Mouse (Mus musculus) kidney, embryonic 16.5 days (tissue): ENCODE measurements around the gene Prkrip1. TPM values are rescaled to one million over a fixed set of nuclear protein-coding genes. Genes with fewer than 3 reads are reported as not detected.

Source experiments
- ATAC-seq: fragments of 200-750 bp; cut with Nextera tagmentation; 2 replicates; pipeline ENCODE4 v1.8.0; 2017; ENCODE audit warnings: moderate TSS enrichment; ENCODE audit not compliant: low FRiP score, low TSS enrichment
- H3K27ac ChIP-seq: fragments of 300-500 bp; sonication (generic); 2 replicates; pipeline ENCODE4 v1.5.1; 2014; ENCODE audit warnings: low read length
- H3K27me3 ChIP-seq: fragments of 300-500 bp; sonication (generic); 2 replicates; pipeline ENCODE4 v1.6.1; 2014; ENCODE audit warnings: low read length, control low read depth, mixed read lengths; ENCODE audit not compliant: insufficient read depth
- H3K36me3 ChIP-seq: fragments of 300-500 bp; sonication (generic); 2 replicates; pipeline ENCODE4 v1.6.1; 2014; ENCODE audit warnings: low read length, control low read depth, mixed read lengths; ENCODE audit not compliant: insufficient read depth
- H3K4me1 ChIP-seq: fragments of 300-500 bp; sonication (generic); 2 replicates; pipeline ENCODE4 v1.6.1; 2014; ENCODE audit warnings: low read length, control low read depth, mixed read lengths; ENCODE audit not compliant: insufficient read depth
- H3K4me2 ChIP-seq: fragments of 300-500 bp; sonication (generic); replicated peaks from 2 replicates; pipeline ENCODE4 v1.6.1; 2014; ENCODE audit warnings: low read depth, low read length
- H3K4me3 ChIP-seq: fragments of 300-500 bp; sonication (generic); 2 replicates; pipeline ENCODE4 v1.5.1; 2014; ENCODE audit warnings: mild to moderate bottlenecking, low read length
- H3K9ac ChIP-seq: fragments of 300-500 bp; sonication (generic); replicated peaks from 2 replicates; pipeline ENCODE4 v1.6.1; 2014; ENCODE audit warnings: low read length
- H3K9me3 ChIP-seq: fragments of 300-500 bp; sonication (generic); 2 replicates; pipeline ENCODE4 v1.6.1; 2016; ENCODE audit warnings: low read length, control low read depth
- WGBS: fragments of 180-500 bp; shearing (Covaris S2); extraction: QIAGEN DNeasy Blood & Tissue Kit; methylation state at CpG from one replicate; pipeline ENCODE4 v1.1.7; 2014; 5-methylcytosine and 5-hydroxymethylcytosine counted together
- polyA plus RNA-seq: library from polyadenylated mRNA; unstranded; fragments of >200 nt; fragmentation: Nextera tagmentation; extraction: Ambion mirVana; gene quantifications from 2 replicates; pipeline ENCODE4 v1.2.1, GENCODE M21; 2015

The Prkrip1 gene
- polyA plus RNA-seq = 47.1 and 52.0 TPM in 2 replicates

DNA sequence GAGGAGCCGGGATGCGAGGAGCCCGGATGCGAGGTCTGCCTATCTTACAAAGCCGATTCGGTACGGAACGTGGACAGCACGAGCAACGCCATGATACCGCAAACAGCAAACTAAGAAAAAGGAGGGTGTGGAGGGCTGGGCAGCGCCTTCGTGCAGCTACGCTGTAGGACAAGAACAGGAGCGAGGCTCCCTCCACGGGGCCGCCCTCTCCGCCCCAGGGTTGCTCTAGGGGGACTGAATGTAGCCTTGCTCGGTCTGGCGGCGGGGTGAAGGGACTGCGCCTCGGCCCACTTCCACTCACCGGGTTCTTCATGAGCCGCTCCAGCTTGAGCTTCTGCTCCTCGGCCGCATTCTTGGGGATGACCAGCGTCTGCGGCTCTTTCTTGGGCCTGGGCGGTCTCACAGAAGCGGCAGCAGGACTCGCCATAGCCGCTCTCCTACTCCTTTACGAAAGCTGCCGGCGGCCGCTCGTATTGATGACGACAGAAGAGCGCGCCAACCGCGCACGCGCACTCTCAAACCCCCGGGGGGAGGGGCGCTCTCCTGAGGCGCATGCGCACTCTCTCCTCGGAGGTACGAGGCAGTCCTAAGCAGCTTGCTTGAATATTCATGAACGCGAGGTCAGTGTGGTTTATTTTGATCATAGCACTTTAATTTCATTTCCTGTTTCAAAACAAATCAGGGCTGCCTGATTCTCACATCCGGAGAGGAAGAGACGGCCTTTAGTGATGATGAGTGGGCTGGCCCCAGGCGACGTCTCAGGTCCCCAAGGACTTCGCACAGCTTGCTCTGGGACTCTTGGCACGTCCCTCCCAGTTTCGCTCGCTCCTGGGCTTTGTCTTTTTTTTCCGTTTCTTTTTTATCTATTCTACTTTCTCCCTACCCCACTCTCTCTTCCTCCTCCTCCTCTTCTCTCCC, at the start of gene Prkrip1:
Gene Prkrip1, minus strand, starts transcription at position 490 of the 918 bp plus-strand sequence.
- H3K9me3 ChIP-seq = no peaks in the 10 kb centered on the region
- peak within 1 kb of the TSS; percentile 97 for H3K4me2 ChIP-seq
- peaks cover 10% of the 10 kb centered on the region for H3K4me1 ChIP-seq
- peak within 1 kb of the TSS; percentile 90 for H3K27ac ChIP-seq
- ATAC-seq = peak; percentile 89
- peak within 1 kb of the TSS; percentile 97 for H3K4me3 ChIP-seq
- peaks cover 28% of the 10 kb centered on the region for H3K36me3 ChIP-seq
- H3K9ac ChIP-seq = peak within 1 kb of the TSS; percentile 78
- WGBS = under 1% methylated on average over 62 of the region's 62 CpGs
- no peaks in the 10 kb centered on the region for H3K27me3 ChIP-seq

DNA sequence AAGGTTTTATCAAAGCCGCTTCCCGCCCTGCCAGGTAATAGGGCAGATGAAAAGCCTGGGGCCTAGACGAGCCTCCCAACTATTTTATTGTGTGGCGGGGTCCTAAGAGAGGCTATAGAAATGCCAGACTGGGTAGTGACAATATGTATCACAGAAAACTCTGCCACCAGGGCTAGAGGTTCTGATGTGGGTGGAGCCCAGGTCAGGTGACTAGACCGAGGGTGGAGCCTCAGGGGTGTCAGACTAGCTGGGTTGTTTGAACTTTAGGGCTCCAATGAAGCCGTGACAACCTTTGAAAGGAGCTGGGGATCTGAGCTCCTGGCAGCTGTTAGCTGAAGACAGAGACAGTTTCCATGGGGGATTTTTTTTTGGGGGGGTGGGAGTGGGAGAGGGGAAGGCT, 49.7 kb upstream of the Prkrip1 start:
- Histone ChIP-seq H3K36me3 (0 out of 2 replicates have a peak, but pooled peaks cover 5% of the 10 kb centered on the region), H3K9ac (no peak overlapping the region), H3K4me1 (peaks cover 22% of the 10 kb centered on the region), H3K4me3 (no peak overlapping the region), H3K27ac (no peak overlapping the region), H3K4me2 (no peak overlapping the region), H3K27me3 (no peaks in the 10 kb centered on the region), H3K9me3 (no peaks in the 10 kb centered on the region)
- ATAC-seq = no peak
- WGBS = 57% methylated on average over 6 of the region's 6 CpGs

DNA sequence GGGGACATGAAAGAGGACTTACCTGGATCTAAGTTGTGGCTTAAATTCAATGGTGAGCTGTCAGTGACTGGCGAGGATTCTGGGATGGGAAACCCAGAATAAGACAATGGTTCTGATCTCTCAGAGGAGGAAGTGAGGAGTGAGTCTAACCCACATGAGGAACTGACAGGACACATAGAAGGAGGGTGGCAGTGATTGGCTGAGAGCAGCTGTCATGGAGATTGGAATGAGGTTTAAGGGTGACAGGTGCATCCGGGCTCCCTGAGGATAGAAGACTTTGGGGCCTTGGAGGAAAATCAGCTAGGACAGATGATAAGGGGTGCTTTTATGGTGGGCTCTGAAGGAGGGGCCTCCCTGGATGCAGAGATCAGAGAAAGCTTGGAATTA, 47.7 kb upstream of the Prkrip1 start, which contains the start of gene Sh2b2:
Gene Sh2b2, minus strand, starts transcription at position 105 of the 387 bp plus-strand sequence.
- 77% methylated on average over 2 of the region's 2 CpGs for WGBS
- Histone ChIP-seq H3K27ac (peak within 1 kb of the TSS; percentile 85), H3K27me3 (no peaks in the 10 kb centered on the region), H3K36me3 (0 out of 2 replicates have a peak, but pooled peaks cover 5% of the 10 kb centered on the region), H3K9me3 (no peaks in the 10 kb centered on the region), H3K4me1 (peaks cover 25% of the 10 kb centered on the region), H3K9ac (peak within 1 kb of the TSS; percentile 79), H3K4me3 (peak within 1 kb of the TSS; percentile 80), H3K4me2 (peak within 1 kb of the TSS; percentile 99)
- ATAC-seq = no peak

GRCm38 (mm10) chr5:136245541-136246451, 47.0 kb upstream of the Prkrip1 start:
- WGBS = 13% methylated on average over 15 of the region's 15 CpGs

GRCm38 (mm10) chr5:136244762-136245540, 46.2 kb upstream of the Prkrip1 start:
- H3K9ac ChIP-seq = peak overlapping the region; percentile 79
- peak overlapping the region; percentile 85 for H3K27ac ChIP-seq
- under 1% methylated on average over 47 of the region's 57 CpGs for WGBS
- H3K27me3 ChIP-seq = no peaks in the 10 kb centered on the region
- H3K36me3 ChIP-seq = 0 out of 2 replicates have a peak, but pooled peaks cover under 1% of the 10 kb centered on the region
- H3K4me3 ChIP-seq = peak overlapping the region; percentile 80
- peaks cover 25% of the 10 kb centered on the region for H3K4me1 ChIP-seq
- peak overlapping the region; percentile 99 for H3K4me2 ChIP-seq
- ATAC-seq = peak; percentile 87
- no peaks in the 10 kb centered on the region for H3K9me3 ChIP-seq

More at GRCm38 (mm10) chr5:136245541-136246451, 47.0 kb upstream of the Prkrip1 start:
- H3K4me2 ChIP-seq = peak overlapping the region; percentile 99
- H3K4me1 ChIP-seq = peaks cover 25% of the 10 kb centered on the region
- peak; percentile 1; the same call in 1 of the 2 replicates for ATAC-seq
- no peaks in the 10 kb centered on the region for H3K9me3 ChIP-seq
- H3K36me3 ChIP-seq = 0 out of 2 replicates have a peak, but pooled peaks cover 5% of the 10 kb centered on the region
- no peaks in the 10 kb centered on the region for H3K27me3 ChIP-seq
- peak overlapping the region; percentile 79 for H3K9ac ChIP-seq
- H3K4me3 ChIP-seq = peak overlapping the region; percentile 80
- peak overlapping the region; percentile 85 for H3K27ac ChIP-seq

GRCm38 (mm10) chr5:136243851-136244761, 45.3 kb upstream of the Prkrip1 start:
- ATAC-seq = peak; percentile 68
- WGBS = under 1% methylated on average over 66 of the region's 67 CpGs
- Histone ChIP-seq H3K27me3 (no peaks in the 10 kb centered on the region), H3K4me1 (peaks cover 25% of the 10 kb centered on the region), H3K9me3 (no peaks in the 10 kb centered on the region), H3K27ac (peak overlapping the region; percentile 38; the same call in 1 of the 2 replicates), H3K4me2 (peak overlapping the region; percentile 99), H3K36me3 (no peaks in the 10 kb centered on the region), H3K9ac (peak overlapping the region; percentile 79), H3K4me3 (peak overlapping the region; percentile 80)

GRCm38 (mm10) chr5:136241161-136241560, 42.4 kb upstream of the Prkrip1 start:
- Histone ChIP-seq H3K9ac (no peak overlapping the region), H3K4me1 (peaks cover 38% of the 10 kb centered on the region), H3K27ac (no peak overlapping the region), H3K4me3 (no peak overlapping the region), H3K27me3 (no peaks in the 10 kb centered on the region; the same call in 1 of the 2 replicates), H3K4me2 (no peak overlapping the region), H3K36me3 (no peaks in the 10 kb centered on the region), H3K9me3 (no peaks in the 10 kb centered on the region)
- no peak for ATAC-seq
- 53% methylated on average over 6 of the region's 6 CpGs for WGBS

DNA sequence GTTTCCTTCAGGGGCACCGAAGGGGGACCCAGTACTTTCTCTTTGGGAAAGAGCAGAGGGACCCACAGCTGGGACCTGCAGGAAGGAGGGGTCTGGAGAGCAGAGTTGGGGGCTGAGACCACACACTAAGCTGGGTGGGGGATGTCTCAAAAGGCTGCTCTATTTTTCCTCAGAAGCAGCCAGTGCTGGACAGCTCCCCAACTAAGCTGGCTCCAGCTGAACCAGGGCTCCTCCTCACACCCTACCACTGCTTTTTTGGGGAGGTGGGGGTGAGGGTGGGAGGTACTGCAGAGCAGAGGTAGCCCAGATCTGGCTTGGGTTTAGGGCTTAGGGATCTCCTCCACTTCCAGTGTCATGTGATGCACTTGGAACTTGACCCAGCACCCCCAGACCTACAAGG, 41.6 kb upstream of the Prkrip1 start:
- 68% methylated on average over 1 of the region's 1 CpGs for WGBS
- Histone ChIP-seq H3K27ac (no peak overlapping the region), H3K9me3 (no peaks in the 10 kb centered on the region), H3K9ac (no peak overlapping the region), H3K4me1 (peaks cover 30% of the 10 kb centered on the region), H3K4me3 (no peak overlapping the region), H3K4me2 (no peak overlapping the region), H3K36me3 (no peaks in the 10 kb centered on the region), H3K27me3 (no peaks in the 10 kb centered on the region; the same call in 1 of the 2 replicates)
- ATAC-seq = no peak
